In the genomic region with DNA sequence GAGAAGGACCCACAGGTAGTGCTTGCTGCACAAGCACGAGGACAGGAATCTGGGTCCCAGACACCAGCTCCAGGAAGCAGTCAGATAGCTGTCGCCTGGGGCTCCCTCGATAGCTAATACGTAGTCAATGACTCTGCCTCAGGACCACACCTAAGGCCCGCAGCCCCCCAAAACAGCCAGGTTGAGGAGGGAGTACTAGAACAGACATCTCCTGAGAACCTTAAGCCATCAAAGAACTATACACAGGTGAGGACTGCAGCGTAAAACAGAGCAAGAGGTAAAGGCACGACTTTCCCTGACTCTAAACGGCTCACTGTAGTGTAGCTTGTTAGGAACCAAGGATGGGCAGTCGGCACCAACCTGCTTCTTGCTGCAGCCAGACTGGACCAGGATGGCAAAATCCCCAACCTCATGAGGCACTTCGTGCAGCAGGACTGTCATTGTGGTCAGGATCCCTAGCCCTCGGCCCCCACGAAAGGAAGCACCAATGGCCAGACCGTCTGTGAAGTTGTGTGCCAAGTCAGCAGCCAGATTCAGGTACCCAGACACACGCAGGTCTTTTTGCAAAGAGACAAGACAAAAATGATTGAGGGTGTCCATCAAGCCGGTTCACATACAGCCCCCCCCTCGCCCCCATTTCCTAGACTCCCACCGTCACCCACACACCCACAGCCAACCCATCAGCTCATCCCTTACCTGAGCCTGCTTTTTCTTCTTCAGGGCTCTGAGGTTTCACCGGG, we compare ENCODE assay signal across 8 mouse cellular contexts. TPM values are rescaled to one million over a fixed set of nuclear protein-coding genes. Genes with fewer than 3 reads are reported as not detected.
DNase-seq lines count a peak whose midpoint lies in the region; ATAC-seq lines count a peak whose summit lies in the region.

No protein-coding gene starts in this region.

- peaks cover 46% of the 10 kb centered on the region for H3K4me1 ChIP-seq in kidney, embryonic 14.5 days (ENCODE audit: control insufficient read depth, insufficient read depth, low read length)
- H3K4me1 ChIP-seq in embryonic facial prominence, embryonic 12.5 days = peaks cover 66% of the 10 kb centered on the region
- H3K4me1 ChIP-seq in hindbrain, embryonic 12.5 days = peaks cover 69% of the 10 kb centered on the region
- peaks cover 55% of the 10 kb centered on the region for H3K4me1 ChIP-seq in midbrain, embryonic 14.5 days (ENCODE audit: control insufficient read depth, insufficient read depth, low read length)

- no peak overlapping the region for H3K9ac ChIP-seq in kidney, embryonic 14.5 days (ENCODE audit: low read depth, low read length)
- H3K9ac ChIP-seq in embryonic facial prominence, embryonic 12.5 days = no peak overlapping the region
- H3K9ac ChIP-seq in hindbrain, embryonic 12.5 days = peak overlapping the region; percentile 98
- peak overlapping the region; percentile 94; the same call in 1 of the 2 replicates for H3K9ac ChIP-seq in midbrain, embryonic 14.5 days (replicated peaks; ENCODE audit: low read length)

- peak overlapping the region; percentile 89 for H3K4me2 ChIP-seq in kidney, embryonic 14.5 days (replicated peaks; ENCODE audit: low read depth, low read length)
- H3K4me2 ChIP-seq in embryonic facial prominence, embryonic 12.5 days (replicated peaks) = peak overlapping the region; percentile 99; the same call in 1 of the 2 replicates
- H3K4me2 ChIP-seq in hindbrain, embryonic 12.5 days (replicated peaks) = peak overlapping the region; percentile 89
- H3K4me2 ChIP-seq in midbrain, embryonic 14.5 days (ENCODE audit: low read length) = peak overlapping the region; percentile 98

- no peak for DNase-seq in kidney, adult 18-20 months
- DNase-seq in midbrain, embryonic 14.5 days = no peak
- no peak for DNase-seq in embryo, embryonic 10.5 days (ENCODE audit: low spot score)
- no peak for DNase-seq in natural killer cell, adult 2 months (ENCODE audit: low spot score in 2 of 2)

- H3K9me3 ChIP-seq in kidney, embryonic 14.5 days (ENCODE audit: control insufficient read depth, low read length) = no peaks in the 10 kb centered on the region
- no peaks in the 10 kb centered on the region for H3K9me3 ChIP-seq in embryonic facial prominence, embryonic 12.5 days
- no peaks in the 10 kb centered on the region for H3K9me3 ChIP-seq in hindbrain, embryonic 12.5 days (replicated peaks)
- no peaks in the 10 kb centered on the region for H3K9me3 ChIP-seq in midbrain, embryonic 14.5 days (ENCODE audit: control insufficient read depth, low read length)

- no peak for ATAC-seq in kidney, embryonic 14.5 days (ENCODE audit: low FRiP score, low TSS enrichment)
- ATAC-seq in embryonic facial prominence, embryonic 12.5 days (ENCODE audit: insufficient number of reproducible peaks, insufficient read depth, low FRiP score, low TSS enrichment) = no peak
- no peak for ATAC-seq in hindbrain, embryonic 12.5 days (ENCODE audit: low FRiP score)
- ATAC-seq in midbrain, embryonic 14.5 days (ENCODE audit: low FRiP score, low TSS enrichment) = no peak
- no peak for ATAC-seq in activated CD4-positive, CD25-positive, alpha-beta regulatory T cell, adult 4 months

- H3K36me3 ChIP-seq in kidney, embryonic 14.5 days (ENCODE audit: control insufficient read depth, insufficient read depth, low read length) = peaks cover 26% of the 10 kb centered on the region
- H3K36me3 ChIP-seq in embryonic facial prominence, embryonic 12.5 days = peaks cover 32% of the 10 kb centered on the region
- peaks cover 22% of the 10 kb centered on the region for H3K36me3 ChIP-seq in hindbrain, embryonic 12.5 days
- H3K36me3 ChIP-seq in midbrain, embryonic 14.5 days (ENCODE audit: control insufficient read depth, insufficient read depth, low read length) = peaks cover 26% of the 10 kb centered on the region

- H3K27ac ChIP-seq in kidney, embryonic 14.5 days (ENCODE audit: low read depth, low read length) = peak overlapping the region; percentile 11; the same call in 1 of the 2 replicates
- 0 out of 2 replicates have a peak overlapping the region, but pooled peaks have one; percentile 20 for H3K27ac ChIP-seq in embryonic facial prominence, embryonic 12.5 days
- H3K27ac ChIP-seq in hindbrain, embryonic 12.5 days = no peak overlapping the region
- H3K27ac ChIP-seq in midbrain, embryonic 14.5 days (replicated peaks; ENCODE audit: low read depth, low read length) = no peak overlapping the region

- H3K4me3 ChIP-seq in kidney, embryonic 14.5 days (ENCODE audit: low read length) = peak overlapping the region; percentile 88; the same call in 1 of the 2 replicates
- H3K4me3 ChIP-seq in embryonic facial prominence, embryonic 12.5 days = peak overlapping the region; percentile 85; the same call in 1 of the 2 replicates
- peak overlapping the region; percentile 95 for H3K4me3 ChIP-seq in hindbrain, embryonic 12.5 days
- peak overlapping the region; percentile 86; the same call in 1 of the 2 replicates for H3K4me3 ChIP-seq in midbrain, embryonic 14.5 days (replicated peaks; ENCODE audit: low read depth, low read length)

- no peaks in the 10 kb centered on the region for H3K27me3 ChIP-seq in kidney, embryonic 14.5 days (ENCODE audit: control insufficient read depth, insufficient read depth, low read length)
- H3K27me3 ChIP-seq in embryonic facial prominence, embryonic 12.5 days = no peaks in the 10 kb centered on the region
- no peaks in the 10 kb centered on the region for H3K27me3 ChIP-seq in hindbrain, embryonic 12.5 days
- H3K27me3 ChIP-seq in midbrain, embryonic 14.5 days (ENCODE audit: control insufficient read depth, insufficient read depth, low read length) = no peaks in the 10 kb centered on the region

- 87% methylated on average over 18 of the region's 18 CpGs for WGBS in kidney, embryonic 14.5 days
- WGBS in embryonic facial prominence, embryonic 12.5 days = 88% methylated on average over 18 of the region's 18 CpGs
- 91% methylated on average over 18 of the region's 18 CpGs for WGBS in hindbrain, embryonic 12.5 days
- 86% methylated on average over 18 of the region's 18 CpGs for WGBS in midbrain, embryonic 14.5 days

RNA-seq across cellular contexts. Expression of a gene that starts 1.5 kb away (rescaled TPM):
- polyA plus RNA-seq in kidney, embryonic 14.5 days (2014; fragmentation: Nextera tagmentation; extraction: Ambion mirVana) = 46.0 and 53.0 TPM in 2 replicates
- polyA plus RNA-seq in embryonic facial prominence, embryonic 12.5 days (2016; fragmentation: Nextera tagmentation; extraction: Ambion mirVana) = 52.2 and 59.5 TPM in 2 replicates
- polyA plus RNA-seq in hindbrain, embryonic 12.5 days (2016; fragmentation: Nextera tagmentation; extraction: Ambion mirVana) = 57.5 and 67.6 TPM in 2 replicates
- polyA plus RNA-seq in midbrain, embryonic 14.5 days (2014; fragmentation: Nextera tagmentation; extraction: Ambion mirVana) = 56.1 and 75.0 TPM in 2 replicates
- polyA plus RNA-seq in activated CD4-positive, CD25-positive, alpha-beta regulatory T cell, adult 4 months (2017; shearing (Covaris generic)) = 10 to 100 TPM; 29.3 to 35.2 TPM

RNA-seq across cellular contexts. Expression of a gene that starts 2.2 kb away (rescaled TPM):
- 70.3 and 86.0 TPM in 2 replicates for polyA plus RNA-seq in kidney, embryonic 14.5 days (2014; fragmentation: Nextera tagmentation; extraction: Ambion mirVana)
- 191 and 193 TPM in 2 replicates for polyA plus RNA-seq in embryonic facial prominence, embryonic 12.5 days (2016; fragmentation: Nextera tagmentation; extraction: Ambion mirVana)
- 179 and 187 TPM in 2 replicates for polyA plus RNA-seq in hindbrain, embryonic 12.5 days (2016; fragmentation: Nextera tagmentation; extraction: Ambion mirVana)
- polyA plus RNA-seq in midbrain, embryonic 14.5 days (2014; fragmentation: Nextera tagmentation; extraction: Ambion mirVana) = 95.7 and 97.0 TPM in 2 replicates
- polyA plus RNA-seq in activated CD4-positive, CD25-positive, alpha-beta regulatory T cell, adult 4 months (2017; shearing (Covaris generic)) = 10 to 100 TPM; 34.6 to 49.4 TPM

RNA-seq across cellular contexts. Expression of a gene that starts 2.3 kb away (rescaled TPM):
- 22.2 and 28.0 TPM in 2 replicates for polyA plus RNA-seq in kidney, embryonic 14.5 days (2014; fragmentation: Nextera tagmentation; extraction: Ambion mirVana)
- polyA plus RNA-seq in embryonic facial prominence, embryonic 12.5 days (2016; fragmentation: Nextera tagmentation; extraction: Ambion mirVana) = 69.9 and 72.6 TPM in 2 replicates
- polyA plus RNA-seq in hindbrain, embryonic 12.5 days (2016; fragmentation: Nextera tagmentation; extraction: Ambion mirVana) = 64.9 and 68.3 TPM in 2 replicates
- 33.3 and 33.4 TPM in 2 replicates for polyA plus RNA-seq in midbrain, embryonic 14.5 days (2014; fragmentation: Nextera tagmentation; extraction: Ambion mirVana)
- polyA plus RNA-seq in activated CD4-positive, CD25-positive, alpha-beta regulatory T cell, adult 4 months (2017; shearing (Covaris generic)) = 1 to 10 TPM; 7.2 to 9.0 TPM

RNA-seq across cellular contexts. Expression of a gene that starts 4.8 kb away (rescaled TPM):
- polyA plus RNA-seq in kidney, embryonic 14.5 days (2014; fragmentation: Nextera tagmentation; extraction: Ambion mirVana) = 5.5 and 12.4 TPM in 2 replicates
- 27.2 and 29.7 TPM in 2 replicates for polyA plus RNA-seq in embryonic facial prominence, embryonic 12.5 days (2016; fragmentation: Nextera tagmentation; extraction: Ambion mirVana)
- polyA plus RNA-seq in hindbrain, embryonic 12.5 days (2016; fragmentation: Nextera tagmentation; extraction: Ambion mirVana) = 28.2 and 29.7 TPM in 2 replicates
- 9.1 and 18.5 TPM in 2 replicates for polyA plus RNA-seq in midbrain, embryonic 14.5 days (2014; fragmentation: Nextera tagmentation; extraction: Ambion mirVana)
- 1 to 10 TPM; 2.2 to 3.4 TPM for polyA plus RNA-seq in activated CD4-positive, CD25-positive, alpha-beta regulatory T cell, adult 4 months (2017; shearing (Covaris generic))

RNA-seq across cellular contexts. Expression of a gene that starts 9.9 kb away (rescaled TPM):
- polyA plus RNA-seq in kidney, embryonic 14.5 days (2014; fragmentation: Nextera tagmentation; extraction: Ambion mirVana) = 1.9 and 2.1 TPM in 2 replicates
- polyA plus RNA-seq in embryonic facial prominence, embryonic 12.5 days (2016; fragmentation: Nextera tagmentation; extraction: Ambion mirVana) = 7.2 and 14.8 TPM in 2 replicates
- polyA plus RNA-seq in hindbrain, embryonic 12.5 days (2016; fragmentation: Nextera tagmentation; extraction: Ambion mirVana) = 7.8 and 18.0 TPM in 2 replicates
- polyA plus RNA-seq in midbrain, embryonic 14.5 days (2014; fragmentation: Nextera tagmentation; extraction: Ambion mirVana) = 2.4 and 2.9 TPM in 2 replicates
- polyA plus RNA-seq in activated CD4-positive, CD25-positive, alpha-beta regulatory T cell, adult 4 months (2017; shearing (Covaris generic)) = under 1 TPM; 0.07 to 0.20 TPM

Comparison
In these comparisons a context has a peak if more than half of its experiments do, and no peak if none do; other contexts are left out.
1. H3K27ac ChIP-seq: peak in kidney, embryonic 14.5 days (single experiment) and embryonic facial prominence, embryonic 12.5 days (single experiment); none in hindbrain, embryonic 12.5 days (single experiment) and midbrain, embryonic 14.5 days (single experiment).
2. H3K9ac ChIP-seq: peak in hindbrain, embryonic 12.5 days (single experiment) and midbrain, embryonic 14.5 days (single experiment); none in kidney, embryonic 14.5 days (single experiment) and embryonic facial prominence, embryonic 12.5 days (single experiment).
3. Peak in every context shown above with its lines, with median percentiles within 50 percentile points of each other: H3K4me2 ChIP-seq and H3K4me3 ChIP-seq.